Mouse (Mus musculus) kidney, adult 2 months (tissue): Measurements from ENCODE around the gene Cntfr. TPM values are rescaled to one million over a fixed set of nuclear protein-coding genes. Genes with fewer than 3 reads are reported as not detected.
A peak's percentile ranks its signal among the peaks of the same experiment; 100 is the strongest.

ENCODE experiments used
- DNase-seq: peaks from one replicate; pipeline ENCODE4 v3.0.0; 2021
- H3K27ac ChIP-seq: fragments of 200-500 bp; 2 replicates; pipeline ENCODE4 v1.5.1; 2012; ENCODE audit warnings: low read depth, low read length, control low read depth, inconsistent platforms; ENCODE audit not compliant: insufficient read depth
- H3K27me3 ChIP-seq: fragments of 200-500 bp; replicated peaks from 2 replicates; pipeline ENCODE4 v1.6.1; 2012; ENCODE audit warnings: mild to moderate bottlenecking, moderate library complexity, low read length, inconsistent platforms; ENCODE audit not compliant: control insufficient read depth, insufficient read depth
- H3K36me3 ChIP-seq: fragments of 200-500 bp; 2 replicates; pipeline ENCODE4 v1.6.1; 2012; ENCODE audit warnings: mild to moderate bottlenecking, moderate library complexity, low read length, inconsistent platforms; ENCODE audit not compliant: control insufficient read depth, insufficient read depth
- H3K4me1 ChIP-seq: fragments of 200-500 bp; 2 replicates; pipeline ENCODE4 v1.6.1; 2011; ENCODE audit warnings: low read length; ENCODE audit not compliant: control insufficient read depth, insufficient read depth
- H3K4me3 ChIP-seq: fragments of 200-500 bp; 2 replicates; pipeline ENCODE4 v1.5.1; 2011; ENCODE audit warnings: mild to moderate bottlenecking, low read depth, low read length, control low read depth; ENCODE audit not compliant: insufficient read depth
- CTCF ChIP-seq: fragments of 200-500 bp; conservative IDR thresholded peaks from 2 replicates; pipeline ENCODE4 v1.5.1; 2011; ENCODE audit warnings: low read depth, mild to moderate bottlenecking, control low read depth, low read length, moderate library complexity, mixed read lengths; ENCODE audit not compliant: insufficient read depth, insufficient read length
- POLR2A ChIP-seq: fragments of 200-500 bp; IDR thresholded peaks from one replicate; pipeline ENCODE4 v1.6.1; 2011; ENCODE audit warnings: low read depth, low read length, control low read depth
- WGBS: fragments of 180-500 bp; shearing (Covaris S2); methylation state at CpG from one replicate; pipeline ENCODE4 v1.1.7; 2018; 5-methylcytosine and 5-hydroxymethylcytosine counted together
- polyA plus RNA-seq: library from polyadenylated mRNA; depleted of rRNA; stranded (reverse); fragments of >200 nt; gene quantifications from 2 replicates; pipeline ENCODE4 v1.2.3, GENCODE M21; 2012

The Cntfr gene
- polyA plus RNA-seq, 1 experiment: 15.9 TPM

DNA sequence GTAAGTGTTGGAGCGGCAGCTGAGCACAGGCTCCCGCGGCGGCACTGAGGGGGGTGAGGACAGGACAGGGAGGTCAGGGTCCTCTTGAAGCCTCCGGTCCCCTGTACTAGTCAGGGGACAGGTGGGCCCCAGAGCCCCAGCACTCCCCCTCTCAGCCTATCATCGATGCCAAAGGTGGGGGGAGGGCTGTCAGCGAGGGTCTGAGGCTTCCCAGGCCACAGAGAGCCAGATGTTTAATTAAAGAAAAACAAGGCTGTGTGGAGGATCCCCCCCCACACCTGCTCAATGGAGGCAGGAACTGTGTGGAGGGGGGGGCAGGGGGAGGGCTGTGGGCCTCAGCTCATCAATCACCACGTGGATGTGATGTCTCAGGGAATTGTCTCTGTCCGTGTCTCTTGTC is 33.3 kb downstream of the Cntfr start:
- Histone ChIP-seq H3K27me3 (no peaks in the 10 kb centered on the region), H3K4me3 (no peak overlapping the region), H3K27ac (no peak overlapping the region), H3K36me3 (no peaks in the 10 kb centered on the region), H3K4me1 (peaks cover 5% of the 10 kb centered on the region)
- WGBS: 52% methylated on average over 9 of the region's 9 CpGs
- no peak for TF ChIP-seq CTCF
- no peak for DNase-seq

DNA sequence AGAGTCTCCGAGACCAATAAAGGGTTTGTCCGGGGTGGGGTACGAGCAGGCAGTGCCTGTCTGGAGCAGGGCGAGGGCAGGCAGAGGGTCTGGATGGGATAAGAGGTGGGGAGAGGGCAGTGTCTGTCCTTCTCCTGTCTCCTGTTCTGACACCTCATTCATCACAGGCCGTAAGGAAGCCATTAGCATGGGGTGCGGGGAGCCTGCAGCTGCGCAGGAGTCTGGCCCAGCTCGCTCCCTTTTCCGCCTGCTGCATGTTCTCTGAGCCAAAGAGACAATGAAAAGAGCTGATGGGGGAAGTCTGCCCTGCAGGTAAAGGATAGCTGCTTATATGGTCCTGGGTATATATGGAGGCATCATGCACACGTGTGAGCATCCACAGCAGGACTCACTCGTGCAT is 34.2 kb downstream of the Cntfr start:
- H3K27me3 ChIP-seq: no peaks in the 10 kb centered on the region
- no peak for DNase-seq
- no peaks in the 10 kb centered on the region for H3K36me3 ChIP-seq
- H3K4me3 ChIP-seq: no peak overlapping the region
- peaks cover 5% of the 10 kb centered on the region for H3K4me1 ChIP-seq
- TF ChIP-seq POLR2A (no peak), CTCF (no peak)
- 89% methylated on average over 11 of the region's 11 CpGs for WGBS
- H3K27ac ChIP-seq: no peak overlapping the region

DNA sequence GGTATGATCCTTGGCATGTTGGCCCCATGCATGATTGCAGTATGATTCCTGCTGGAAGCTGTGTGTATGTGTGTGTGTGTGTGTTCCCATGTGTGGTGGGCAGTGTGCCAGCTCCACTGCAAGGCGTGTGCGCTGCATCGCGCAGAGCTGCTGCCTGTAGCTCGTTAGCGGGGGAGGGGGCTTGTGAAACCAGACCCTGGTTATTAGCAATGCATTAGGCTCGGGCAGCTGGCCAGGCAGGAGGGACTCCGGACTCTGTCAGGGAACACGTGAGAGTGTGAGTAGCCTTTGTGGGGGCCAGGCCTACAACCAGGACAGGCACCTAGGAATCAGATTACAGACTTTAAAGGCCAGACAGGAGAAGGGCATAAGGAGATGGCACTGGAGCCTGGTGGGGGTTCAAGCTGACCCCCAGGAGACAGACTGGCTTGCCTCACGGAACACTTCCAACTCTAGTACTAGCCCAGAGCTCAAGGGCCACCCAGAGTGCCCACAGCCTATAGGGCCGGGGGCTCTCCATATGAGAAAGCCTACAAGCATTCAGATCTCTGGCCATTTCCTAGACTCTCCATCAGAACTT is 35.9 kb downstream of the Cntfr start:
- TF ChIP-seq POLR2A (no peak), CTCF (no peak)
- H3K4me1 ChIP-seq: peaks cover 5% of the 10 kb centered on the region
- H3K4me3 ChIP-seq: no peak overlapping the region
- DNase-seq: peak; percentile 41
- H3K27me3 ChIP-seq: no peaks in the 10 kb centered on the region
- WGBS: 58% methylated on average over 11 of the region's 11 CpGs
- no peaks in the 10 kb centered on the region for H3K36me3 ChIP-seq
- no peak overlapping the region for H3K27ac ChIP-seq

DNA sequence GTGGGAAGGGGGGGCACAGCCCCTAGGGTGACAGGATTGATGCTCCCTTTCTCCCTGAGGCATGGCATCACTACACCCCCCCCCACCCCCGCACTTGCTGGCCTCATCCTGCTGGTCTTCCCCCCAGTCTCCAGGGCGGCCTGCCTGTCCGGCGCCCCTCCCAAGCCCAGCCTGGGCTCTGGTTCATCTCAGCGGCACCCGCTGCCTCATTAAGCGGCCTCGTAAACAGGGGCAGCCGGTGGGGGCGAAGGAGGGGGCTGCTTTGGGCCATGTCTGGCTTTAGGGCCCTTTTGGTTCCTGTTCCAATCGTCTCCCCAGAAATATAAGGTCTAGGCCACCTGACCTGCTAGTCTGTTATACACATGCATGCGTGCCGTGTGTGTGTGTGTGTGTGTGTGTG is 37.3 kb downstream of the Cntfr start:
- Histone ChIP-seq H3K4me3 (no peak overlapping the region), H3K27ac (no peak overlapping the region), H3K36me3 (no peaks in the 10 kb centered on the region), H3K27me3 (no peaks in the 10 kb centered on the region), H3K4me1 (peaks cover 2% of the 10 kb centered on the region)
- no peak for TF ChIP-seq CTCF
- no peak for TF ChIP-seq POLR2A
- DNase-seq: no peak
- WGBS: 73% methylated on average over 13 of the region's 13 CpGs

DNA sequence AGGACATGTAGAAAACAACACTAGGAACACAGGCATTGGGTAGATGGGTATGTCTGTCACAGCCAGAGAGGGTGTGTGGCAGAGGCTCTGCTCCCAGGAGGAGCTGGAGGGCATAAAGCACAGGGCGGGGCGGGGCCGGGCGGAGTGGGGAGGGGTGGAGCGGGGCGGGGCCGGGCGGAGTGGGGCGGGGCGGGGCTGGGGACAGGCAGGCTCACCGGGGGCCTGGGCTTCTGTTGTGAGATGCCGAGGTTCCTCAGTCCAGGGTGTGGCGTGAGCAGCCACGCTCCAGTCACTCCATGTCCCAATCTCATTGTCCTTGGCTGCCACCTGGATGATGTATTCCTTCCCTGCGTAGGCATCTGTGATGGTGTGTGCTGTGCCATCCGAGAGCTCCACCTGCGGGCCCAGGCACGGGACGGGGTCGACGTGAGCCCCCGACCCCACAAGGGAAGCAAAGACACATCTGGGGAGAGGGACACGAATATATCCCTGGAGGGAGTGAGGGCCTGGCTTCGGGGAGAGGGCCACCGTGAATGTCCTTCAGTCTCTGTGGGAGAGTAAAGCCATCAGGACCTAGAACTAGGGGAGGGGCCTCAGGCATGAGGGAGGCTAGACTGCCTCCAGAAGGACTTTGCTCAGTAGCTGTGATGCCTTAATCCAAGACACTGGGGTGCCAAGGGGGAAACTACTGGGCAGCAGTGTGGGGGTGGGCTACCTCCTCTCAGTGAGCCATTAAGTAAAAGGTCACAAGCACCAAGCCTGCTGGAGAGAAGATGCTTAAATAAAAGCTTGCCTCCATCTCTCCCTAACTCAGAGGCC is 38.1 kb downstream of the Cntfr start:
- DNase-seq: no peak
- 21% methylated on average over 25 of the region's 25 CpGs for WGBS
- TF ChIP-seq CTCF: no peak
- TF ChIP-seq POLR2A: no peak
- Histone ChIP-seq H3K4me1 (no peaks in the 10 kb centered on the region), H3K27me3 (no peaks in the 10 kb centered on the region), H3K4me3 (no peak overlapping the region), H3K36me3 (no peaks in the 10 kb centered on the region), H3K27ac (no peak overlapping the region)

DNA sequence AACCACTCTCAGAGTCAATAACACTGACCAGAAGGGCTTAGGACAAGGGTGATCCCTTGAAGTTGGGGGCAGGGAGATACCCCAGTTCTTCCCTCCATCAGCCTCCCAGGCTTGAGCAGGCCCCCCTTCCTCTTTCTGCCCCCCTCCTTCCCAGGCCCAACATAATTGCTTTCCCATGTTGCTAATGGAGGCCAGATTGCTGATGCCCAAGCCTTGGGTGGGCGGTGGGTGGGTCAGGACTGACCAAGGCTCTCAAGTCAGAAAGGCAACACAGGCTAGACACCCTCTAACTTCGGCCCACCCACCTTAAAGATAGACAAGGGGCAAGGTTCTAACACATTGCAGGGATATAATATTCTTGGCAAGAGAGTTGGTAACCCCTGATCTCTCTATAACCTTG is 41.4 kb downstream of the Cntfr start:
- TF ChIP-seq CTCF (no peak), POLR2A (no peak)
- Histone ChIP-seq H3K4me1 (no peaks in the 10 kb centered on the region), H3K4me3 (no peak overlapping the region), H3K27me3 (no peaks in the 10 kb centered on the region), H3K27ac (no peak overlapping the region), H3K36me3 (no peaks in the 10 kb centered on the region)
- no peak for DNase-seq
- WGBS: 87% methylated on average over 2 of the region's 2 CpGs

DNA sequence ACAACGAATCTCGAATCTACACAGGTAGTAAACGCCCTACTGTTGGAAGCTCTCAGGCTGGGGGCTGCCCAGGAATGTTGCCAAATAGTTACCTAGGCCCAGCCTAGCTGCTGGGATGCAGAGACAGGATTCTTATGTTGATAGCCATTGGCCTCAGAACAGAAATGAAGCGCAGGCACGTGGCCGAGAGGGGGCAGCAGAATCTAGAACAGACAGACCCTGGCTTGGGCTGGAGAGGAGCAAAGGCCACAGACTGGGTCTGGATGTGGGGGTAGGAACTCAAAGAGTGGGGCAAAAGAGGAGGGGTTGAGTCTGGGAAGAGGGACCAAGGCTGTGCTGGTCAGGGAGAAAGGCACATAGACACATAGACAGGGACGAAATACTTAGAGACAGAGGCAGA is 42.7 kb downstream of the Cntfr start:
- peak; percentile 66 for DNase-seq
- 25% methylated on average over 7 of the region's 7 CpGs for WGBS
- no peak overlapping the region for H3K27ac ChIP-seq
- H3K27me3 ChIP-seq: no peaks in the 10 kb centered on the region
- H3K4me3 ChIP-seq: no peak overlapping the region
- TF ChIP-seq POLR2A (no peak), CTCF (peak; percentile 73)
- H3K4me1 ChIP-seq: no peaks in the 10 kb centered on the region
- no peaks in the 10 kb centered on the region for H3K36me3 ChIP-seq
